In genomic region chr3:109286590-109286989, GRCm38 (mm10) we compare ENCODE assay signal across 10 mouse cellular contexts. TPM values are rescaled to one million over a fixed set of nuclear protein-coding genes. Genes with fewer than 3 reads are reported as not detected.
DNase-seq lines count a peak whose midpoint lies in the region; ATAC-seq and TF ChIP-seq lines count a peak whose summit lies in the region.
"Had no signal": no experiment of that assay in that cellular context is flagged by ENCODE, and none has a peak within 500 bp of the region (broad histone marks: within the 10 kb centered on the region; RNA-seq: fewer than 3 reads in every experiment).

No protein-coding gene starts in this region.

- H3K27ac ChIP-seq in intestine, embryonic 14.5 days (ENCODE audit: low read depth): no peak overlapping the region
- H3K27ac ChIP-seq in intestine, postnatal 0 days (ENCODE audit: low read depth, low read length): no peak overlapping the region
- H3K27ac ChIP-seq in lung, embryonic 16.5 days (ENCODE audit: low read length): no peak overlapping the region
- H3K27ac ChIP-seq in forebrain, embryonic 11.5 days (ENCODE audit: low read depth, low read length): no peak overlapping the region
- H3K27ac ChIP-seq in forebrain, embryonic 15.5 days (replicated peaks): no peak overlapping the region
- H3K27ac ChIP-seq: embryonic facial prominence, embryonic 12.5 days; hindbrain, embryonic 15.5 days had no signal

- no peaks in the 10 kb centered on the region for H3K4me1 ChIP-seq in intestine, embryonic 14.5 days (replicated peaks; ENCODE audit: control insufficient read depth, insufficient read depth, low read length)
- no peaks in the 10 kb centered on the region for H3K4me1 ChIP-seq in intestine, postnatal 0 days (replicated peaks; ENCODE audit: control insufficient read depth, insufficient read depth, low read length)
- H3K4me1 ChIP-seq in lung, embryonic 16.5 days (replicated peaks; ENCODE audit: control insufficient read depth, insufficient read depth, low read length): no peaks in the 10 kb centered on the region
- H3K4me1 ChIP-seq in forebrain, embryonic 11.5 days (replicated peaks; ENCODE audit: control insufficient read depth, insufficient read depth, low read length): no peaks in the 10 kb centered on the region
- no peaks in the 10 kb centered on the region for H3K4me1 ChIP-seq in forebrain, embryonic 15.5 days
- H3K4me1 ChIP-seq: embryonic facial prominence, embryonic 12.5 days; hindbrain, embryonic 15.5 days had no signal

- DNase-seq in intestine, embryonic 14.5 days (ENCODE audit: low spot score): no peak
- DNase-seq in Muller cell, postnatal 12 days (ENCODE audit: inconsistent ontology term): peak; percentile 53
- peak; percentile 84 to 87 for DNase-seq in heart, adult 9 months (ENCODE audit: low spot score in 2 of 2)
- no peak for DNase-seq in right cerebral cortex, postnatal 14 days
- DNase-seq in forebrain, embryonic 11.5 days (ENCODE audit: low spot score): no peak

- peak; percentile 80 for ATAC-seq in intestine, embryonic 14.5 days (replicated peaks; ENCODE audit: low FRiP score, low TSS enrichment, low read depth)
- no peak for ATAC-seq in intestine, postnatal 0 days
- peak; percentile 95 for ATAC-seq in lung, embryonic 16.5 days (ENCODE audit: low read depth)
- ATAC-seq in forebrain, embryonic 11.5 days (replicated peaks; ENCODE audit: low FRiP score): no peak
- no peak for ATAC-seq in forebrain, embryonic 15.5 days (replicated peaks)

- H3K27me3 ChIP-seq in intestine, embryonic 14.5 days (replicated peaks; ENCODE audit: control insufficient read depth, insufficient read depth, low read length): no peaks in the 10 kb centered on the region
- no peaks in the 10 kb centered on the region for H3K27me3 ChIP-seq in intestine, postnatal 0 days (replicated peaks; ENCODE audit: control insufficient read depth, insufficient read depth, low read length)
- H3K27me3 ChIP-seq in lung, embryonic 16.5 days (ENCODE audit: control insufficient read depth, insufficient read depth, low read depth, low read length): no peaks in the 10 kb centered on the region
- no peaks in the 10 kb centered on the region for H3K27me3 ChIP-seq in forebrain, embryonic 11.5 days (ENCODE audit: control insufficient read depth, insufficient read depth, low read length)
- H3K27me3 ChIP-seq in forebrain, embryonic 15.5 days: no peaks in the 10 kb centered on the region
- H3K27me3 ChIP-seq: embryonic facial prominence, embryonic 12.5 days; hindbrain, embryonic 15.5 days had no signal

- H3K9ac ChIP-seq in intestine, embryonic 14.5 days (ENCODE audit: low read length): no peak overlapping the region
- no peak overlapping the region for H3K9ac ChIP-seq in intestine, postnatal 0 days (ENCODE audit: low read depth, low read length)
- H3K9ac ChIP-seq in lung, embryonic 16.5 days (ENCODE audit: low read length): no peak overlapping the region
- no peak overlapping the region for H3K9ac ChIP-seq in forebrain, embryonic 11.5 days (ENCODE audit: low read length)
- no peak overlapping the region for H3K9ac ChIP-seq in forebrain, embryonic 15.5 days (replicated peaks)
- H3K9ac ChIP-seq: embryonic facial prominence, embryonic 12.5 days; hindbrain, embryonic 15.5 days had no signal

- no peak overlapping the region for H3K4me3 ChIP-seq in intestine, embryonic 14.5 days (ENCODE audit: low read depth, low read length)
- H3K4me3 ChIP-seq in intestine, postnatal 0 days (ENCODE audit: low read depth, low read length): no peak overlapping the region
- no peak overlapping the region for H3K4me3 ChIP-seq in lung, embryonic 16.5 days (ENCODE audit: low read length)
- H3K4me3 ChIP-seq in forebrain, embryonic 11.5 days (ENCODE audit: low read depth, low read length): no peak overlapping the region
- H3K4me3 ChIP-seq in forebrain, embryonic 15.5 days: no peak overlapping the region
- H3K4me3 ChIP-seq: embryonic facial prominence, embryonic 12.5 days; hindbrain, embryonic 15.5 days had no signal

- no peak overlapping the region for H3K4me2 ChIP-seq in intestine, embryonic 14.5 days (ENCODE audit: low read length)
- H3K4me2 ChIP-seq in intestine, postnatal 0 days (replicated peaks; ENCODE audit: low read depth): no peak overlapping the region
- H3K4me2 ChIP-seq in lung, embryonic 16.5 days (ENCODE audit: low read depth, low read length): no peak overlapping the region
- H3K4me2 ChIP-seq in forebrain, embryonic 11.5 days (ENCODE audit: low read depth, low read length, severe bottlenecking): no peak overlapping the region
- no peak overlapping the region for H3K4me2 ChIP-seq in forebrain, embryonic 15.5 days (replicated peaks)
- H3K4me2 ChIP-seq: embryonic facial prominence, embryonic 12.5 days; hindbrain, embryonic 15.5 days had no signal

- no peaks in the 10 kb centered on the region for H3K9me3 ChIP-seq in intestine, embryonic 14.5 days (ENCODE audit: control insufficient read depth, low read length)
- H3K9me3 ChIP-seq in intestine, postnatal 0 days (ENCODE audit: control insufficient read depth): no peaks in the 10 kb centered on the region
- H3K9me3 ChIP-seq in lung, embryonic 16.5 days (ENCODE audit: control insufficient read depth, low read length): no peaks in the 10 kb centered on the region; the same call in 1 of the 2 replicates
- no peaks in the 10 kb centered on the region for H3K9me3 ChIP-seq in forebrain, embryonic 11.5 days (ENCODE audit: control insufficient read depth, low read length)
- H3K9me3 ChIP-seq in forebrain, embryonic 15.5 days: no peaks in the 10 kb centered on the region

- TF ChIP-seq CTCF in intestine, postnatal 0 days (IDR thresholded peaks at IDR 0.05; ENCODE audit: low read depth): no peak

- 18% methylated on average over 1 of the region's 1 CpGs for WGBS in intestine, embryonic 14.5 days
- 43% methylated on average over 1 of the region's 1 CpGs for WGBS in intestine, postnatal 0 days
- 23% methylated on average over 1 of the region's 1 CpGs for WGBS in lung, embryonic 16.5 days
- 75% methylated on average over 1 of the region's 1 CpGs for WGBS in forebrain, embryonic 11.5 days
- 81% methylated on average over 1 of the region's 1 CpGs for WGBS in forebrain, embryonic 15.5 days

- no peaks in the 10 kb centered on the region for H3K36me3 ChIP-seq in intestine, embryonic 14.5 days (ENCODE audit: control insufficient read depth, insufficient read depth, low read length)
- no peaks in the 10 kb centered on the region for H3K36me3 ChIP-seq in intestine, postnatal 0 days (ENCODE audit: control insufficient read depth, insufficient read depth)
- H3K36me3 ChIP-seq in lung, embryonic 16.5 days (ENCODE audit: control insufficient read depth, insufficient read depth, low read length): no peaks in the 10 kb centered on the region
- no peaks in the 10 kb centered on the region for H3K36me3 ChIP-seq in forebrain, embryonic 11.5 days (ENCODE audit: control insufficient read depth, insufficient read depth, low read length)
- no peaks in the 10 kb centered on the region for H3K36me3 ChIP-seq in forebrain, embryonic 15.5 days
- H3K36me3 ChIP-seq: embryonic facial prominence, embryonic 12.5 days; hindbrain, embryonic 15.5 days had no signal

RNA-seq across cellular contexts. Expression of gene Vav3, which starts 53.9 kb away (rescaled TPM):
- polyA plus RNA-seq in intestine, embryonic 14.5 days (2014; fragmentation: Nextera tagmentation; extraction: Ambion mirVana): 17.1 and 19.3 TPM in 2 replicates
- polyA plus RNA-seq in intestine, postnatal 0 days (2015; fragmentation: Nextera tagmentation; extraction: Ambion mirVana): 8.1 and 10.4 TPM in 2 replicates
- 6.3 TPM in 2 replicates for polyA plus RNA-seq in lung, embryonic 16.5 days (2015; fragmentation: Nextera tagmentation; extraction: Ambion mirVana)
- 7.9 and 9.2 TPM in 2 replicates for polyA plus RNA-seq in forebrain, embryonic 11.5 days (2014; fragmentation: Nextera tagmentation; extraction: Ambion mirVana)
- 6.2 and 6.6 TPM in 2 replicates for polyA plus RNA-seq in forebrain, embryonic 15.5 days (2015; fragmentation: Nextera tagmentation; extraction: Ambion mirVana)

Comparison
In these comparisons a context has a peak if more than half of its experiments do, and no peak if none do; other contexts are left out.
1. ATAC-seq: peak in intestine, embryonic 14.5 days (single experiment) and lung, embryonic 16.5 days (single experiment); none in intestine, postnatal 0 days (single experiment), forebrain, embryonic 11.5 days (single experiment) and forebrain, embryonic 15.5 days (single experiment).
2. DNase-seq: peak in Muller cell, postnatal 12 days (single experiment) and heart, adult 9 months (2 of 2); none in intestine, embryonic 14.5 days (single experiment), right cerebral cortex, postnatal 14 days (single experiment) and forebrain, embryonic 11.5 days (single experiment).